Mouse (Mus musculus) thymus, postnatal 10 days (tissue): Measurements from ENCODE around the gene Gm10300.

Experiments
- DNase-seq, 2 experiments: peaks; one replicate each; pipeline ENCODE4 v3.0.0; 2021; ENCODE audit warnings: low spot score in 2 of 2

Gm10300 gene

GRCm38 (mm10) chr4:132078296-132078714, 3.8 kb downstream of the Gm10300 start:
- no peak for DNase-seq

GRCm38 (mm10) chr4:132079555-132080275, 5.2 kb downstream of the Gm10300 start:
- DNase-seq, result peak; percentile 27 to 73

DNA sequence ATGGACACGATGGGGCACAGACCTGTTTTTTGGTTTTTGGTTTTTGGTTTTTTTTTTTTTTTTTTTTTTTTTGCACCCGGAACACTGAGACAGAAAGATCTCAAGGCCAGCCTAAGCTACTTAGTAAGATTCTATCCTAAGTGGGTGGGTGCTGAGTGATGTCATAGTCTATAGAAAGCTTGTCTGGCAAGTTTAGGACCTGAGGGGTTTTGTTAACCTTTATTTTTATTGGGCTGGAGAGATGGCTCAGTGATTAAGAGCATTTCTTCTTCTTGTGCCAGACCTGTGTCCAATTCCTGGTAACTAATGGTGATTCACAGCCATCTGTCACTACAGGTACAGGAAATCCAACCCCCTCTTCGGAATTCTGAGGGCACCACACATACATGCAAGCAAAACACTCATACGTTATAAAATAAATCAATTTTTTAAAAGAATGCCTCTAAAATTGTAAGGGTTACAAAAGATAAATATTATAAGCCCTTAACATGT, 6.0 kb downstream of the Gm10300 start:
- DNase-seq, result no peak

DNA sequence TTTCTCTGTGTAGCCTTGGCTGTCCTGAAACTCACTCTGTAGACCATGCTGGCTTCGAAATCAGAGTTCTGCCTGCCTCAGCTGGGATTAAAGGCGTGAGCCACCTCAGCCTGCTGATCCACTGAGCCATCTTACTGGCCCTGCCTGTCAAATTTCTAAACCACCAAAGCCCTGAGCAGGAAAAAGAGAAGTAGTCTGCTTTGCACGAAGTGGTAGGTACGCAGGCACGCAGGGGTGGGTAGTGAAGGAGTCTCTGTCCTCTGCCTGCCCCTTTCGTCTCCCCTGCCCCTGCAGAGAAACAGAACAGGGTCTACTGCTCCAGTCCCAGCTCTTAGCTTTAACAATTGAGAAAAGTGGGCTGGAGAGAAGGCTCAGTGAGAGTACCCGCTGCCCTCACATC, 10.6 kb downstream of the Gm10300 start:
- peak in 1 of 2 experiments; percentile 24 for DNase-seq

GRCm38 (mm10) chr4:132088921-132089320, 14.4 kb downstream of the Gm10300 start:
- peak in 1 of 2 experiments; percentile 59 for DNase-seq

- DNase-seq, result no peak
Observed at GRCm38 (mm10) chr4:132093136-132093535, 18.6 kb downstream of the Gm10300 start.

GRCm38 (mm10) chr4:132093928-132094327, 19.4 kb downstream of the Gm10300 start:
- DNase-seq, result no peak

- DNase-seq, result no peak
Observed at GRCm38 (mm10) chr4:132095043-132095442, 20.5 kb downstream of the Gm10300 start.

GRCm38 (mm10) chr4:132099548-132099947, 25.1 kb downstream of the Gm10300 start:
- DNase-seq, result no peak

- DNase-seq, result no peak
Observed at GRCm38 (mm10) chr4:132101152-132101551, 26.7 kb downstream of the Gm10300 start.

DNA sequence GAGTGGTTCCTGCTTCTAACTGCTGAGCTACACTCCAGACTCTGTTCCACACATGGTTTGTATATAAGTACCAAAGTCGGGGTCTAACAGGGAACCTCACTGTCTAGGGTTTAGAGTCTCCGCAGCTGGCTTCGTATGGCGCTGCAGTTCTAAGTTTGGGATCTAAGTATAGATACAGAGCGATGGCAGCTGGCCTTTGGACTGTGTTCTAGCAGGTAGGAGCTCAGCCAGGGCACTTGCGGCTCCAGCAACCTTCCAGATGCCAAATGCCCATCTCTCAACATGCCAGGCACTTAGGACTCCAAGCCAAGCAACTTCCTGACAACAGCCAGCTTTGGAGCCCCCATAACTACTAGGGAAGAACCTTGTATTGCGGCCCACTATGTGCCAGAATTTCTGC, 33.7 kb downstream of the Gm10300 start:
- no peak for DNase-seq

DNA sequence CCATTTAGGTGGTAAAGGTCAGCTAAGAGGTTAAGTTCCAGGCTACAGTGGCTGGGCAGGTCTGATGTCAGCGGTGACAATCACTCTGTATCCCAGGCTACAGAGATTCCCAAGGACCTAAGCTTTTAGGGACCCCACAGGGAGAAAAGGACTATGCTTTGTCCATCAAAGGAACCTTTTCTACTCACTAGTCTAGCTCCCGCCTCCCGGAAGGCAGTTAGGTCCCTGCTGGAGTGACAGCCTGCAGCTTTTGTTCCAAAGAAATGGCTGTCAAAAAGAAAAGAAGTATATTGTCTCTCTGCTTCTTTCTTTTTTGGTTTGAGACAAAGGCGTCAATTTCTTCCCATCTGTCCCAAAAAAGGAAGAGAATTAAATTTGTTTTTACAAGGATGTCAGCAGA, 36.7 kb downstream of the Gm10300 start:
- DNase-seq, result no peak

GRCm38 (mm10) chr4:132113411-132114095, 39.1 kb downstream of the Gm10300 start:
- DNase-seq, result peak in 1 of 2 experiments; percentile 17

DNA sequence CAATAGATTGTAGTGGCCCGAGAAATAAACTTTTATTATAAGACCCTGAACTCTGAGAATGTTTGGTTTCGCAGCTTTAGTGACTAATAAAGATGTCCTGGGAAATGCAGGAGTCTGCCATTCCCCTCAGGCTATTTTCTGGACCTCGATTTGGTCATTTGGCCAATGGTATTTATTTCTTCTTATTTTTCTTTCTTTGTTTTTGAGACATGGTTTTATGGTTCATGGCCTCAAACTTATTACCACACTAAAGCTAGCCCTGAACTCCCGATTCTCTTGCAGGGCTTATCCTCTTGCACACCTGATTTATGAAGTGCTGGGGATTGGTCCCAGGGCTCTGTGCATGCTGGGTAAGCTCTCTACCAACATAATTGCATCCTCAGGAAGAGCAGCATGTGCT, 41.8 kb downstream of the Gm10300 start:
- no peak for DNase-seq

DNA sequence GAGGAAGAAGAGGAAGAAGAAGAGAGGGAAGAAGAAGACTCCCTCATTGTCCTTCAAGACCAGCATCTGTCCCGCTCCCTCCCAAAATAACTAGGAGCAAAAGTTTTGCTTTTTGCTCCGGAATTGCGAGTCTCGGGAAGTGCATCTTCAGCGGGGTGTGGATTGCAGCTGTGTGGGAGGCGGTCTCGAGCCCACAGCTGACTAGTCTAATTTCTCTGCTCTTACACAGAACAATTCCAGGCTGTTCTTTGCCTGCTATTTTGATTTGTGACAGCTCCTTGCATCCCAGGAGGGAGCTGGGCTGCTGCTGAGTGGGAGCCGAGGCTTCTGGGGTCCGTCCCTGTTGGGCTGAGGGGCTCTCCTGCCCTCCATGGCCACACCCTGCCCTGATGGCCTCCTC, 45.1 kb downstream of the Gm10300 start:
- no peak for DNase-seq

GRCm38 (mm10) chr4:132121674-132122073, 47.2 kb downstream of the Gm10300 start:
- DNase-seq, result no peak

DNA sequence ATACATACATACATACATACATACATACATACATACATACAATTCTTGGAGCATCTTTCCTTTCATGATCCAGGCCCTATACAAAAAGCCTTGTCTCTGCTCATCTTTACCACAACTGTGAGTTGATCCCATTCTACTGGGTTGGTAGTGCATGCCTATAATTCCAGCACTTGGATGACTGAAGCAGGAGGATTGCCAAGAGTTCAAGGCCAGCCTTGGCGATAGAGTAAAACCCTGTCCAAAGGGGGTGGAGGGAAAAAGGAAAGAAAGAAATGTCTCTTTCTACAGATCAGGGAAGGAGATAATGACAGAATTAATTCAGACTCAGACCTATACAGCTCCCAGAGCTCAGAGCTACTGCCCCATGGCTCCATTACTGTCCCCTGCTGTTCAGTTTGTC, 48.7 kb downstream of the Gm10300 start:
- no peak for DNase-seq
